Mouse (Mus musculus) embryonic facial prominence, embryonic 12.5 days (tissue): Measurements from ENCODE around the gene Syn3. TPM values are rescaled to one million over a fixed set of nuclear protein-coding genes. Genes with fewer than 3 reads are reported as not detected.
"Not testable (repeated sequence)": the region's sequence is repeated elsewhere in the genome, so short reads cannot be mapped to it uniquely, and the experiment has no call there.

ENCODE experiments used
- ATAC-seq: fragments of 200-750 bp; cut with Nextera tagmentation; 2 replicates; pipeline ENCODE4 v1.8.0; 2017; ENCODE audit not compliant: insufficient number of reproducible peaks, insufficient read depth, low FRiP score, low TSS enrichment
- H3K27ac ChIP-seq: fragments of 300-500 bp; sonication (generic); 2 replicates; pipeline ENCODE4 v1.5.1; 2016; ENCODE audit warnings: mild to moderate bottlenecking
- H3K27me3 ChIP-seq: fragments of 300-500 bp; sonication (generic); 2 replicates; pipeline ENCODE4 v1.6.1; 2016; ENCODE audit warnings: mild to moderate bottlenecking, moderate library complexity
- H3K36me3 ChIP-seq: fragments of 300-500 bp; sonication (generic); 2 replicates; pipeline ENCODE4 v1.6.1; 2016; ENCODE audit warnings: mild to moderate bottlenecking
- H3K4me1 ChIP-seq: fragments of 300-500 bp; sonication (generic); 2 replicates; pipeline ENCODE4 v1.6.1; 2016
- H3K4me2 ChIP-seq: fragments of 300-500 bp; sonication (generic); replicated peaks from 2 replicates; pipeline ENCODE4 v1.6.1; 2016; ENCODE audit warnings: mild to moderate bottlenecking, moderate library complexity
- H3K4me3 ChIP-seq: fragments of 300-500 bp; sonication (generic); 2 replicates; pipeline ENCODE4 v1.5.1; 2016; ENCODE audit warnings: mild to moderate bottlenecking
- H3K9ac ChIP-seq: fragments of 300-500 bp; sonication (generic); 2 replicates; pipeline ENCODE4 v1.6.1; 2016; ENCODE audit warnings: mild to moderate bottlenecking, moderate library complexity
- H3K9me3 ChIP-seq: fragments of 300-500 bp; sonication (generic); 2 replicates; pipeline ENCODE4 v1.6.1; 2016; ENCODE audit warnings: mild to moderate bottlenecking, moderate library complexity
- WGBS: fragments of 180-500 bp; shearing (Covaris S2); methylation state at CpG from one replicate; pipeline ENCODE4 v1.1.7; 2016; 5-methylcytosine and 5-hydroxymethylcytosine counted together
- polyA plus RNA-seq: library from polyadenylated mRNA; unstranded; fragments of >200 nt; fragmentation: Nextera tagmentation; extraction: Ambion mirVana; gene quantifications from 2 replicates; pipeline ENCODE4 v1.2.1, GENCODE M21; 2016

The Syn3 gene
- polyA plus RNA-seq, 1 experiment from 2014 or later = 4.0 TPM

DNA sequence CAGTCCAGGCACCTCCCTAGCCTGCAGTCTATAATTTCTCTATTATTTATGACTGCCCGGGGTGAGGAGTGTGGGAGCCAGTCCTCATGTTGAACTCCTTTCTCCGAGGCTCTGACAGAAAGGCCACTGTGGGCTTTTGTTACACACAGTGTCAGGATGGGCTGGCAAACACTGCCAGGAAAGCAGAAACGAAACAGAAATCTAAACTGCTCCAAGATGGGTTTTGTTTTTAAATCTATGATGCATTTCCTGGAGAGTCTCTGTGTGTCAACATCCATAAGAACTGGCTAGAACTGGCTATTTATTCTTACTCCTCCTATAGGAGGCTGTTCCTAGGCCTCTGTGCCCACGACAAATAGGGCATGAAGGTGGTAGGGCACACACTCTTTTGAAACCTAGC, 374.6 kb downstream of the Syn3 start:
- H3K4me3 ChIP-seq = no peak overlapping the region
- no peak for ATAC-seq
- H3K4me1 ChIP-seq = no peaks in the 10 kb centered on the region
- H3K27ac ChIP-seq = no peak overlapping the region
- no peaks in the 10 kb centered on the region for H3K36me3 ChIP-seq
- WGBS = 68% methylated on average over 4 of the region's 4 CpGs
- H3K9ac ChIP-seq = no peak overlapping the region
- H3K4me2 ChIP-seq = no peak overlapping the region
- no peaks in the 10 kb centered on the region for H3K27me3 ChIP-seq
- no peaks in the 10 kb centered on the region for H3K9me3 ChIP-seq

DNA sequence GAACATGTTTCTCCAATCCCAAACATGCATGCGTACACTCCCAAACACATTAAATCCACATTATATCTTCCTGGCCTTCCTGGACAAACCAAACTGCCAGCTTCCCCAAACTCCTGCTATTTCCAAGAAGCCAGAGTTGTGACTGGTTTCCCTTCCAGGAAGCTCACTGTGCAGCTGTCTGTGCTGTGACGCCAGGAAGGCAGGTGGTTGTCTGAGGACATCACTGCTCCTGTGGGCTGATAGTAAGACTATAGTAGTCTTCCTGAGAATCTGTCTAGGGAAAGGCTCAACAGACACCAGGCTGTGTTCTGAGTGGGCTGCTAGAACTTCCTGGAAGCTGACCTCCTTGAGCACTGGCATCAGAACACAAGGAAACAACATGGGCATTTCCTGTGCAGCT, 375.5 kb downstream of the Syn3 start:
- Histone ChIP-seq H3K9me3 (no peaks in the 10 kb centered on the region), H3K4me3 (no peak overlapping the region), H3K9ac (no peak overlapping the region), H3K27ac (no peak overlapping the region), H3K36me3 (no peaks in the 10 kb centered on the region), H3K4me2 (no peak overlapping the region), H3K4me1 (no peaks in the 10 kb centered on the region), H3K27me3 (no peaks in the 10 kb centered on the region)
- 91% methylated on average over 2 of the region's 2 CpGs for WGBS
- ATAC-seq = no peak

DNA sequence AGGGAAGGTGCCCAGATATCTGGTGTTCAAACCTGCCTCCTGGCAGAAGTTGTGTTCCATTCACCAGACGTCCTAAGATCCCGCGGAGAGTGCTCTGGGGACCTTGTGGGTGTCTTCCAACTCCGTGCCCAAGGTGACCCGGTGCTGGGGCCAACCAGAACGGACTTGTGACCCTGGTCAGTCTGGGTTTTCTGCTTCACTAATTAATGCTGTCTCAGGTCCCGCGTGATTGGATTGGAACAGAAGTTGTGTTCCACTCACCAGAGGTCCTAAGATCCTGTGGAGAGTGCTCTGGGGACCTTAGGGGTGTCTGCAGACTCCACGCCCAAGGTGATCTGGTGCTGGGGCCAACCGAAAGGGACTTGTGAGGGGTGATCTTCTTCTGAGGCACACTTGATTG, 376.2 kb downstream of the Syn3 start:
- H3K4me3 ChIP-seq, ATAC-seq, H3K27ac ChIP-seq, H3K9me3 ChIP-seq, H3K27me3 ChIP-seq, H3K4me2 ChIP-seq, H3K9ac ChIP-seq, H3K4me1 ChIP-seq, H3K36me3 ChIP-seq: not testable (repeated sequence)
- 91% methylated on average over 10 of the region's 10 CpGs for WGBS

DNA sequence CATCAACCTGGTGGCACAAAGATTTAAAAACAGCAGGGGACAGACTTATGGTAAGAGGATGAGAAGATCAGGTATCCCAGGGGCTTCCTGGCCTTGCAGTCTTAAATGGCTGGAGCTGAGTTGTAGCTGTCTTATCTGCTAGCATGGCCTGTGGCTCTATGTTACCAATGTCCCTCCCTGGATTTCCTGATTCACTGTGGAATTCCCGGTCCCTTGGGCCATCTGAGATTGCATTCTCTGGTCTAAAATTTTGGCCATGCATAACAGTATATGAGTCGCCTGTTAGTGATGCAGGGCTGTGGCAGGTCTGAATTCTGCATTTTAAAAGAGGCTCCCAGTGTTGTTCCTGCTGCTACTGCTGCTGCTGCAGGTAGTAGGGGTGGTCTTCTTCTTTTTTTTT, 382.4 kb downstream of the Syn3 start:
- Histone ChIP-seq H3K4me3 (no peak overlapping the region), H3K27ac (no peak overlapping the region)
- WGBS = 71% methylated on average over 2 of the region's 2 CpGs

DNA sequence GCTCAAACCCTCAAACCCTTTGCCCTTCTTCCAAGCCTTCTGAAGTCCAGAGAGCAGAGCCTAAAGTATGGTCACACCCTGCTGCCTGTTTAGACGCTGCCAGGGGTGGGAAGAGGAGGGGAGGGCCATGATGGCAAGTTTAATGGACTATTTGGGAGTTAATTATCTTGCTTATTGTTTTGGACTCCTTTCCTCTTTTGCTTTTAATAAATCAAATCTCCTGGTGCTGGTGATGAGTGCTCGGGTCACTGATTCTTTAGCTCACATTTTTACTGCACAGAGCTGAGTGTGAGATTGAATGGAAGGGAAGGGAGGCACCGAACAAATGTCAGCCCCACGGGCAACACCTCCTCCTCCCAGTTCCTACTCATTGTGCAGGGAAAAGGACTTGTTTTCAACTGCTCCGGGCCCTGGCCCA, 384.3 kb downstream of the Syn3 start:
- H3K4me2 ChIP-seq = no peak overlapping the region
- 64% methylated on average over 5 of the region's 5 CpGs for WGBS
- H3K27ac ChIP-seq = no peak overlapping the region

More for the DNA sequence above, 382.4 kb downstream of the Syn3 start:
- H3K36me3 ChIP-seq = no peaks in the 10 kb centered on the region
- H3K9ac ChIP-seq = no peak overlapping the region
- H3K4me1 ChIP-seq = no peaks in the 10 kb centered on the region
- no peaks in the 10 kb centered on the region for H3K9me3 ChIP-seq
- H3K4me2 ChIP-seq = no peak overlapping the region
- no peak for ATAC-seq
- no peaks in the 10 kb centered on the region for H3K27me3 ChIP-seq

DNA sequence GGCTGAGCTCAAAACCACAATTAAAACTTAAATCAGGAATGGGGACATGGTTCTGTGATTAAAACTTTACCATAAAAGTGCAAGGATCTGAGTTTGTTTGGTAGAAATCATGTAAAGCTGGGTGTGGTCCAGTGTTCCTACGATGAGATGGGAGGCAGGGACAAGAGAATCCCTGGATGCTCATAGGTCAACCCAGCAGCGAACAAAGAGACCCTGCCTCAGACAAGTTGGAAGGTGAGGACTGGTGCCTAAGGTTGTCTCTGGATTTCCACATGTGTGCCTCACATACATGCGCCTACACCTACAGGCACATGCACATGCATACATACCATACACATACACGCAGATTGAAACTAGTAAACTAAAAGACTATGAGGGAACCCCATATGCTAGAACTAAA, 389.9 kb downstream of the Syn3 start:
- no peak overlapping the region for H3K9ac ChIP-seq
- no peak overlapping the region for H3K4me2 ChIP-seq
- H3K27me3 ChIP-seq = no peaks in the 10 kb centered on the region
- H3K4me1 ChIP-seq = no peaks in the 10 kb centered on the region
- no peak for ATAC-seq
- no peaks in the 10 kb centered on the region for H3K36me3 ChIP-seq
- 91% methylated on average over 4 of the region's 4 CpGs for WGBS
- no peak overlapping the region for H3K4me3 ChIP-seq
- H3K9me3 ChIP-seq = no peaks in the 10 kb centered on the region
- no peak overlapping the region for H3K27ac ChIP-seq

More for the DNA sequence above, 384.3 kb downstream of the Syn3 start:
- Histone ChIP-seq H3K4me3 (no peak overlapping the region), H3K9ac (no peak overlapping the region), H3K36me3 (no peaks in the 10 kb centered on the region), H3K4me1 (no peaks in the 10 kb centered on the region), H3K27me3 (no peaks in the 10 kb centered on the region), H3K9me3 (no peaks in the 10 kb centered on the region)
- no peak for ATAC-seq

DNA sequence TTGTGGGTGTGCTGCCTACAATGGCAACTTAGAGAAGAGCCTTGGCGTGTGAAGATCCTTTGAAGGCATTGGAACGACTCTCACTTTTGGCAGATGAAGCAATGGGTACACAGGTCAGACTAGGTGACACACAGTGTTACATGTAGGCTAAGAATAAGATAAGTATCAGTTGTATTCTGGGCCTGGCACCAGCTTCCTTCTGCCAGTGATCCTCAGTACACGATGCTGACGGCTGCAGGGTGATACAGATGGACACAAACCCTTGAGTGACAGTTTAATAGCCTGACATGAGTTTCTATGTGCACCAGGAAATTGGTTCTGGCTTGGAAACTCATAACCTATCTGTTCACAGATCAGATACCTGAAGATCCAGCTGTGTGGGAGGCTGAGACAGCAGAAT, 391.0 kb downstream of the Syn3 start:
- no peak for ATAC-seq
- H3K27me3 ChIP-seq = no peaks in the 10 kb centered on the region
- no peak overlapping the region for H3K4me3 ChIP-seq
- no peaks in the 10 kb centered on the region for H3K36me3 ChIP-seq
- no peak overlapping the region for H3K27ac ChIP-seq
- H3K4me1 ChIP-seq = no peaks in the 10 kb centered on the region
- WGBS = 83% methylated on average over 4 of the region's 4 CpGs
- no peaks in the 10 kb centered on the region for H3K9me3 ChIP-seq
- no peak overlapping the region for H3K4me2 ChIP-seq
- H3K9ac ChIP-seq = no peak overlapping the region

DNA sequence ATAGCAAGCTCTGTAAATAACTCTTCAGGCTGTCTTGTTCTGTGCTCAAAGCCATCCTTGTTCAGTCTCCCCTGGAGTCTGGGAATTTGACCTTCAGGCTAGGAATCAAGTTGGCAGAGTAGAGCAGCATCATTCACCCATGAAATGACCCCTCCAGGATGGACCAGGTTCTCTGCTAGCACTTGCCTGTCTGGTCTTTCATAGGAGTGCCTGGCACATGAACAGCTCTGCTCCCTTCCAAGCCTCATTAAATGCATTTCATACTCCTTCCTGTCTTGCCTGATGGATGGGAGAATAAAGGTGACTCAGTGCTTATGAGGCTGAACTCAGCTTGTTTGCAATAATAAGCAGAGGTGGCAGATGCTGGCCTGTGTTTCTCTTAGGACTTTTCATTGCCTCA, 394.7 kb downstream of the Syn3 start:
- Histone ChIP-seq H3K36me3 (no peaks in the 10 kb centered on the region), H3K27me3 (no peaks in the 10 kb centered on the region), H3K4me1 (no peaks in the 10 kb centered on the region), H3K27ac (no peak overlapping the region), H3K4me3 (no peak overlapping the region), H3K9me3 (no peaks in the 10 kb centered on the region), H3K9ac (no peak overlapping the region), H3K4me2 (no peak overlapping the region)
- ATAC-seq = no peak

DNA sequence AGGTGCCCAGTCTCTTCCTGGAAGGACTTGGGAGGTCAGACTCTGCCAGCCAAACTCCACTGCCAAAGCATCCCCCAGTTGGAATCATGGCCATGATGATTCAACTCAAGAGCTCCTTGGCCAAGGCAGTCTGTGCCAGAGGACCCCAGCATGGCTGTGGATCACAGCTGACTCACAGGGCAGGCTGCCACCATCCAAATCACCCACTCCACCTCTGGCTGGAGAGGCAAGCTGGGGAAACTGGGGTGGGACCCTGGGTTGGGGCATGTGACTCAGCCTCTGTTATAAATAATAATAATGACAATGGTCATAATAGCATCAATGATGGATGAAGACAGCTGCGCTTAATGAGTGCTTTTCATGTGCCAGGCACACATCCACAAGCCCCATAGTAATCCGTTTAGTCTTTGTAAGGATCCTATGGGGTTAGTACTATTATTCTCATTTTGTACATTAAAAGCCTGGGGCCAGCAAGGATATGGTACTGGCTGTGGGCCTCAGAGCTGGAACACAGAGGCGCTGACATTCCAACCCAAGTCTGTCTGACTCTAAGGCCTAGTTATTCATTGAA, 398.3 kb downstream of the Syn3 start:
- H3K36me3 ChIP-seq = no peaks in the 10 kb centered on the region

DNA sequence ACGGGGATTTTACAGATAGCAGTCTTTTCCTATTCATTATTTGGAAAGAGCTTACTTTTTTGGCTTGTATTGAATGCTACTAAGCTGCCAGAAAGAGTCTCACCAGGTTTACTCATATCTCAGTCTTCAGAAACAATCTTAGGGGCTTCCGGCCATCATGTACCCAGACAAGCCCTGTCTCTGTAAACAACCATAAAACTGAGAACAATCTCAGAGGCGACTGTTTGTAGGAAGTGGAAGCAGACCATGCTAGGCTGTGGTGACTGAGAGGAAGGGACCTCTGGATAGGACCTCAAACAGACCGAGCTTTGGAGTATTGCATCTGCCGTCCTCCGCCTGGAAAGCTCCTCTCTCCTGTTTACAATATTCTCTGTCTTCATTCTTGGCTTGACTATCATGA, 400.3 kb downstream of the Syn3 start:
- WGBS = 90% methylated on average over 6 of the region's 6 CpGs
- Histone ChIP-seq H3K9ac (no peak overlapping the region), H3K36me3 (no peaks in the 10 kb centered on the region), H3K4me3 (no peak overlapping the region), H3K4me2 (no peak overlapping the region), H3K9me3 (no peaks in the 10 kb centered on the region), H3K27ac (no peak overlapping the region), H3K27me3 (no peaks in the 10 kb centered on the region), H3K4me1 (no peaks in the 10 kb centered on the region)
- no peak for ATAC-seq

More for the DNA sequence above, 398.3 kb downstream of the Syn3 start:
- Histone ChIP-seq H3K9ac (no peak overlapping the region), H3K9me3 (no peaks in the 10 kb centered on the region), H3K27ac (no peak overlapping the region), H3K4me1 (no peaks in the 10 kb centered on the region), H3K27me3 (no peaks in the 10 kb centered on the region), H3K4me2 (no peak overlapping the region), H3K4me3 (no peak overlapping the region)
- no peak for ATAC-seq
- WGBS = 91% methylated on average over 3 of the region's 3 CpGs

DNA sequence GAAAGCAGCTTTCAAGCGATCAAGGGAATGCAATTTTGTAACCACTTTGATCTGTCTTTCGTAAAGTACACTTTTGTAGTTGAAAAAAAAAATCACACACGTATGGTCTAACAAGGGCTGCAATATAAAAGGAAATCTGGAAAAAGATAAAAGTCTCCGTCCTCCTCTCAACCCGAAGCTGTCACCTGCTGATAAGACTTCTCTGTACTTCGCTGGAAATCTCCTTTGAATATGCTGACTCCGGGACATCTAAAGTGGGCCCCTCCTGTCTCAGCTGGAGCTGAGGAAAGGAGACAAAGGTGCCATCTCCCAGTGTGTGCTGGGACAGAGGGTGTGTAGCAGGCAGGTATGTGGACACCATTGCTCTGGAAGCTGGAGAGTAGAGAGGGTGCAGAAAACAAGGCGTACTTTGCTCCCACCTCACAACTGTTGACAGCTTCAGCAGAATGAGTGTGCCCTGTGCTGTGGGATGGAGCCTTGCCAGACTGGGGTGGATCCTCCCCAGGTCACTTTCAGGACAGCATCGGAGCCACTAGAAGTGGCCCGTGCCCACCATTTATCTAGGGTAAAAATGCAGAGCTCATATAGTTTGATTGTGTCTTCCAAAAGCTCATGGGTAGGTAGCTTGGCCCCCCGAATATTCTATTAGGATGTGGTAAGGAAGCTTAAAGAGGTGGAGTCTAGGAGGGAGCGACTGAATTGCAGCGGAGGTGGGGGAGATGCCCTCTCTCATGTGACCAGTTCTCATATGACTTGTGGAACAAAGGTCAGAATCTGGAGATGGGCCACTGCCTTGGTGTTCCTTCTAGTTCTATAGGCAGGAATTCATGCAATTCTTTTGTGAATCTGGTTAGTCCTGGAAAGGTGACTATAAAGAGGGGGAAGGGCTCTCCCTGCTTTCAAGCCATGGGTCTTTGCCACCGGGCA, 405.3 kb downstream of the Syn3 start:
- H3K4me2 ChIP-seq = no peak overlapping the region
- 70% methylated on average over 14 of the region's 14 CpGs for WGBS
- no peaks in the 10 kb centered on the region for H3K4me1 ChIP-seq
- no peak overlapping the region for H3K4me3 ChIP-seq
- no peaks in the 10 kb centered on the region for H3K36me3 ChIP-seq
- no peak overlapping the region for H3K9ac ChIP-seq
- no peak for ATAC-seq
- no peaks in the 10 kb centered on the region for H3K9me3 ChIP-seq
- H3K27me3 ChIP-seq = no peaks in the 10 kb centered on the region
- no peak overlapping the region for H3K27ac ChIP-seq

DNA sequence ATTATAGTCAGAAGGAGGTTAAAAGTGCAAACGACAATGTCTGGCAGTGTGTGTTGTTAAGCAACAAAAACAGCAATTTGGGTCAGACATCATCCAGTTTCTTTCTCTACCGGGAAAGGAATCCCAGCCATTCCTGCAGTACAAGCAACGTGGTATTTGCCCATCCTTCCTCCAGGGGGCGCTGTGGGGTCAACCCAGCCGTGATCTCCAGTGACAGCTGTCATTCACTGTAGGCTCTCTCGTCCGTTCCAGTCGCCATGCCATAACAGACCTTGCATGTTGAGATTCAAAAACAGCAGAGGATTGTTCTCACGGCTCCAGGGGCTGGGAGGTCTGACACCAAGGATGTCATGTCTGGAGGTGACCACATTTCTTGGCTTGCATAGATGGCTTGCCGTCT, 406.8 kb downstream of the Syn3 start:
- no peaks in the 10 kb centered on the region for H3K9me3 ChIP-seq
- no peak overlapping the region for H3K4me2 ChIP-seq
- H3K27ac ChIP-seq = no peak overlapping the region
- no peaks in the 10 kb centered on the region for H3K4me1 ChIP-seq
- no peak for ATAC-seq
- no peaks in the 10 kb centered on the region for H3K36me3 ChIP-seq
- no peak overlapping the region for H3K4me3 ChIP-seq
- H3K9ac ChIP-seq = no peak overlapping the region
- no peaks in the 10 kb centered on the region for H3K27me3 ChIP-seq
- WGBS = 43% methylated on average over 10 of the region's 10 CpGs
